Mouse (Mus musculus) embryo, embryonic 11 days (tissue): ENCODE results near the gene Abca13.
A peak's percentile ranks its signal among the peaks of the same experiment; 100 is the strongest.

ENCODE experiments used
- DNase-seq: peaks from one replicate; pipeline ENCODE4 v3.0.0-alpha.2; 2015

Abca13 gene

DNA sequence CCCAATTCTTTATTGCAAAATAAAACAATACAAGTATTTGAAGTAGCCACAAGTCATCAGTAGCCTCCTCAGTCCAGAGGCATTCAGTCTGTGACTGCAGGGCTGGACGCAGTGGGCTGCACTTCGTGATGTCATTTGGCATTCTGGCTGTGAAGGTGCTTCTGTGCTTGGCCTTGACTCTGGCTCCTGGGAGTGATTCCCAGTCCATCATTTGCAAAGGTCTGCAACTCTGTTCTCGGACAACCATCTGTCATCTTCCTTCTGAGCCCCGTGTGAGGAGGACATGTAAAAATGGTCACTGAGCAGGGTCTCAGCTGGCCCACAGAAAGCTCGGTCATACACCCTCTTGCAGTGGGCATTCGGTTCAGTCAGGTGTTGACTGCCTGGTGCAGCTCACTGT lies 345.1 kb downstream of the Abca13 start:
- DNase-seq: no peak

DNA sequence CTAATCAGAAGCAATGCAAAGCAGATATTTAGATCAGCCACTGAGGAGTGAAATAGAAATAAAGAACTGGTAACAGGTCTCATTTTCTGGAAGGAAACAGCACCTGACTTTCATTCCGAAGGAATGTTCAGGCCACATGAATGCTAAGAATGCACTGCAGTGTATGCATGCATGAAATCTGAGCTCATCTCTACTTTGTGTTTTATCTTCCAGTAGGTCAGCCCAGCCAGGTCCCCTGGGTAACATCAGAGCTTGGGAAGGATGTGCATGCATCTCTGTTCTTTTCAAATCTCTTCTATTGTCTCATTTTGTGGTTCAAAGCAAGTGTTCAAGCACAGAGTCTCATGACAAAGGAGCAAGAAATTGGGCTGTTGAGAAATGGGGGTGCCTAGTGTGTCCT lies 346.6 kb downstream of the Abca13 start:
- peak; percentile 14 for DNase-seq

DNA sequence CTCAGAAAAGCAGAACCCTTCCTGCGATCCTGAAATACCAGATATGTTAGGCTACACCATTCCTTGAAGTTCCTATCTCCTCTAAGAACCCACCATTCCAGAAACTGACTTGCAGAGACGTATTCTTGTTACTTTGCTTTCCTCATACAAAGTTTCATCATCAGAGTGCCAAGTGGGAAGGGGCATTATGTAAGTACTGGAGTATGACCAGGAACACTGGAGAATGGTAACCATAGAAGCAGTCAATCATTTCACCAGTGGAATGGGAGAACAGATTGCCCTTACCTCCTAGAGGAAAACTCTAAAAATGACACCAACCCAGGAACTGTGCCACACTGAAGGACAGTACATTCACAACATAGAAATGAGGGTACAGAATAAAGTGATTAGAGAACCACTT lies 368.3 kb downstream of the Abca13 start:
- no peak for DNase-seq

DNA sequence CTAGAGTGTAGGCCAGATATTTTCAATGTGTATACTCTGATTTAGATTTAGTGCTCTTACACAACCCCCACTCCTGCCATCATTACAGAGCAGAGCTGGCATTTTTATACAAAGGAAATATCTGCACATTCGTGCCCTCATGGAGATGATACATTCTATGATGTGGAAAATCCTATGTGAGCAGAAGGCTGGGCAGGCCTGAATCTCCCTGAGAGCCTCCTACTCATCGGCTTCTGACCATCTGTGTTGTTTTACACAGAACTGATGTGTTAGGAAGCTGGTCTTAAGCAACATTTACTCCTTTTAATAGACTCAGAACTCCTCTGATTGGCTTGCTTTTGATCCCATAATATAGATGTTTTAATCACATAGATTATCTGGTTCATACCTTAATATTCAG lies 376.6 kb downstream of the Abca13 start:
- DNase-seq: no peak

DNA sequence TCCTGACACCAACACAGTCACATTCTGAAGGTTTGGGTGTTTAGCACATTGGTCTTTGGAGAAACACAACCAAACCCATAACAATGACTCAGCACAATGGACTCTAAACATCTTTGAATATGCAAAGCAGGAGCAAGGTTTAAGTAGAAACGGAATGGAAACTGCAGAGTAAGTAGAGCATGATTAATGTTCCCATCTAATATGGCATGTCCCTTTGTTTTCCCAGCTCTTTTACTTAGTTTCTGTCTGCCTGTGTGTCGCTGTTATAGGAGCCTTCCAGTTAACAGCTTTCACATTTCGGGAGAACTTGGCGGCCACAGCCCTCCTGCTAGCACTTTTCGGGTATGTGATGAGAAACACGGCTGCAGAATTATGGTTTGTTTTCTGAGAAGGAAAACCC lies 378.6 kb downstream of the Abca13 start:
- DNase-seq: peak; percentile 1

DNA sequence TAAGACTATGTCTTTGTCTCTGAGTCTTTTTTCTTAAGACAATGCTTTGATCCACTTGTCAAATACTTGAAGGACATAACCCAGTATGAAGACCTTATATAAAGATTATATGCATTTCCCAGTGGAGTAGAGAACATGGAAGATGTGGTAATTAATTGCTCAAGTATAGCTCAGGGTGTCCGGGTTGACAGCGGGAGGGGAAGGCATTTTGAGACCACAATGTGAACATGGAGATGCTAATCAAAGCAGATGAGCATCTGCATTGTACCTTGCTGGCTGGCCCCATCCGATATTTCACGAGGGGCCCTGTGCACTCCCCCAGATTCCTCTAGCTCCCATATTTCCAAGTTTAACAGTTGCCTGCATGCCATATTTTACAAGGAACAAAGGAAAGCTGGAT lies 383.2 kb downstream of the Abca13 start:
- no peak for DNase-seq

DNA sequence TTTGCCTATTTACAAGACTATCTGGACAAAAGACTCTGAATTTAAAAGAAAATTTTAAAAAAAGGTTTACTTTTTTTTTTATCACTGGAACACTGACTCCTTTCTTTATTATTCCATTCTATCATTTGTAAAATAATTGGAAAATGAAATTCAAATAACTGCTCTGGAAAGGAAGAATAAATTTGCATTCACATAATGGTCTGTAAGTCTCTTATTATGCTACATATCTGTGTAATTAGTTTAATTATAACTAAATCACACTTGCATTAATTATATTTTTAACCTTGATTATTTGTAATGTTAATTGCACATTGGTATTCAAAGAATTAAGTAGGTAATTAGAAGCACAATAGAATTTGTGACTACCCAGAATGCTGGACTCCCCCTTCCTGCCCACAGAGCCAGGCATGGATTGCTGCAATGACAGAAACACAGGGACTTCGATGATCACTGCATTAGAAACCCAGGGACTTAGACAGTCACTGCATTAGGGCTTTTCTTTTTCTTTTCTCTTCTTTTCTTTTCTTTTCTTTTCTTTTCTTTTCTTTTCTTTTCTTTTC lies 400.1 kb downstream of the Abca13 start:
- DNase-seq: no peak

DNA sequence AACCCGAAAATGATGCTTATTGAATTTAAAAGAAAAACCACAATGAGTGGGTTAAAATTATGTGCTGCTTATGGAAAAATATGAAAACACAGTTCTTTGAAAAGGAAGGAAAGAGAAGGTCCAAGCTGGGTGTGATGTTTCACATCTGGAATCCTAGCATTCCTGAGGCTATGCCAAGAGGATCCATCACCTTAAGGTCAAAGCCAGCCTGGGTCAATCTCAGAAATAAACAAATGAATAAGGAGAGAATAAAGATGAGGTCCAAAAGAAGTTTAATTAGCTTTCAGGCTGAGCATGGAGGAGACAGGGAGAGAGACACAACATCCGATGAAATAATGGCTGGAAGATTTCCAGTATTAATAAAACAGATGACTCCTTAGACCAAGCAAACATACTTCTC lies 405.6 kb downstream of the Abca13 start:
- DNase-seq: no peak

DNA sequence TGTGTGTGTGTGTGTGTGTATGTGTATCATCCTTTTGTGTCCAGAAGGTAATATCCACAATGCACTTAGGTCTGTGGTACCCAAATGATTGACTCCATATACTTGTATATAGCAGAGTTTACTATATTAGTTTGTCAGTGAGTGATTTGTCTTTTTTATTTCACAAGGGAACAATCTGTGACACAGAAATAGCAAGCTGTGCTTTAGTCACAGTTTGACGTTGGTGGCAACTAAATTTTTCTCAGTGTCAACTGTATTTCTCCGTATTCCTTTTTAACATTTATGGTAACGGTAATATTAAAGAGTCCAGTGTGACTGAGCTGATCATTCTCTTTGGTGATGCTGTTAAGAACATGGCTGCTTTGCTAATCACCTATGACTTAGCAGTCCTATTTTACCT lies 409.4 kb downstream of the Abca13 start:
- no peak for DNase-seq

DNA sequence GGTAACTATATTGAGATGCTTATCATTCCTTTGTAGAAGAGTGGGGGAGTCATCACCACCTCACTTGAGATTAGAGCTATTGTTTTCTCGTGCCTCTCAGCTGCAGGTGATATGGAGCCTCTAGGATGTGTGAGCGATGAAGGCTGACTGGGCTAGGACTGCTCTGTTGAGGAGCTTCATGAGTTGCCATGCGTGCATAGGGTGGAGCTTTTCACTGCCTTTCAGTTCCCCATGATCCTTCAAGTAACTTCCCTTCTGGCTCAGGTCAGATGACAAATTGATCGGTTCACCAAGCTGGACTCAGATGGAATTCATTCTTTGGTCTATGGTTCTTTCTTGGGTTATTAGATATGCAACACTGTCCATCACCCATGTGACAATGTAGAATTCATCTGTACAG lies 410.4 kb downstream of the Abca13 start:
- no peak for DNase-seq

DNA sequence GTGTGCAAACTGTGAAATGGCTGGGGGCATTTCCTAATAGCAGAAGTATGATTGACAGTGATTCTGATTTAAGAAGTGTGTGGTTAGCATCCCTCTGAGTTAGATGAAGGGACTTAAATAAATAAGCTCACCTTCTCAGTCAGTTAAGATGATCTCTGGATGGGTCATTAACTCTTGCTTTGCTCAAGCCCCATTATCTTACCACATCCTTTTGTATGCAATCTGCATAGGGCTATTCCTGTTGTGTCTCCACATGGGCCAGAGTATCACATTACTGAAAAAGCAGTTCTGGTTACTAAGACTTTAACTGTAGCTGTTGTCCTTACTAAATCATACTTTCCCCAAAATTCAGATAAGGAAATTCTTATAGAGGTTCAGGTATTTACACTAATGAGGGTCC lies 416.5 kb downstream of the Abca13 start:
- DNase-seq: no peak

DNA sequence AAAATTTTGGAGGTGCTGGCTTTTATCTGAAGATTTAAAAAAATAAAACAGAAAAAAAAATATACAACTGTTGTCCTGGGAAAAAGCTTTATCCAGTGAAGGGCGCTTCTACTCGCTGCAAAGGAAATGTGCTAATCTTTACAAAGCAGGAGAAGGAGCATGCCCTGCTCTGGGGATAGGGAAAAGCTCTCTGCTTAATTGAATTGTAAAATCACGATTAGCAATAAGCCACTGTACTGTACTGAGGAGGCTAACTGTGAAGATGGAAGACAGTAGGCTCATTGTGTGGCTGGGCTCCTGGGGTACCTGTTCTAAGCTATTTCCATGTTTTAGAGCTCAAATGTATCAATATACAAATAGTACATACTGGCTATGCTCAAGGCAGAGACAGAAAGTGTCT lies 417.3 kb downstream of the Abca13 start:
- no peak for DNase-seq

DNA sequence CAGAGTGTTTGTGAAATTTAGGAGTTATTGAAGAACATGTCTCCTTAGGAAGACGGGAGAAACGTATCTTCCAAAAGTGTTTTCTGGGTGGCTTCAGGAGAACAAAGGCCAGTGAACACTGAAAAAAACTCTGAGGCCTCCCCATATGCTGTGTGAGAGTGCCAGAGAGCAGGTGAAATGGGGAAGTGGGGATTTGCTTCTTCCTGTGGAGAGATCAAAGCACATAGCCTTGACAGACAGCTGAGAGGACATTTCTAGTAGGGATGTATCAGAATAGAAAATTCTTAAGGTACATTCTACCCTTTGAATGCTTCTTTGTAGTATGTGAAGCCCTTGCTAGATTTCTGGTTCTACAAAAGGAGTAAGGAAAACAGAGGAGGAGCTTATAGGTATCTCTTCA lies 424.4 kb downstream of the Abca13 start:
- DNase-seq: no peak

DNA sequence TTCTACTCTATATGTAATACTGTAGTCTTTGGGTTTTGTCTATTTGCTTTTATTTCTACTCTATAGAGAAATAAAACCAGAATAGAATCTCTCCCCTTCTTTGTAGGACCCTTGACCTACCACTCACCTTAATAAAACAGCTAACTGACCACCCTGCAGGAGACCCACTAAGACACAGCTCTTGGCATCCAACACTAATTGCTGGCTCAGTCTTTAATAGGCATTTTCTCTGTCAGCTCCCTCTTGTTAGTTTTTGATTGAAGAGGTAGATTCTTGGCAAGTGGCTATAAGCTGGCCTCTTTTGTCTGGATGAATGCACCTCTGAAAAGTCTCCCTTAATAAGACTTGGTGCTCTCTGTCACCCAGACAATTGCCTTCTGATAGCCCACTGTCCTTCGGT lies 424.9 kb downstream of the Abca13 start:
- no peak for DNase-seq

DNA sequence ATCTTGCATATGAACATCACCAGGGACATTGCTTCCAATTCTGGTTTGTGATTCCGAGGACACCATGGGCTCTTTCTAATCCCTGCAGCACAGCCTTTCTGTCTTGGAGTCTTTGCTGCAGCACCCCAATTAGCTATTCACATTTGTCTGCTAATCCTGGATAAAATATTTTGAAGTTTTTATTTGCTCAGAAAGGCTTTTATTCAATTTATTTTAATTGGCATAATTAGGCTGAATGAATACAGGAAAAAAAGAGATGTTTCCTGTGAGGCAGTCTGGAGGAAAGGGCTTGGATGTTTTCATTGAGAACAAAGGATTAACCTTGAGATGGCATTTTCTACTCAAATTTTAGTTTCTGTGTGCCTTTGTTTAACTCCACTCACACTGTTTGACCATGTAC lies 428.2 kb downstream of the Abca13 start:
- no peak for DNase-seq

DNA sequence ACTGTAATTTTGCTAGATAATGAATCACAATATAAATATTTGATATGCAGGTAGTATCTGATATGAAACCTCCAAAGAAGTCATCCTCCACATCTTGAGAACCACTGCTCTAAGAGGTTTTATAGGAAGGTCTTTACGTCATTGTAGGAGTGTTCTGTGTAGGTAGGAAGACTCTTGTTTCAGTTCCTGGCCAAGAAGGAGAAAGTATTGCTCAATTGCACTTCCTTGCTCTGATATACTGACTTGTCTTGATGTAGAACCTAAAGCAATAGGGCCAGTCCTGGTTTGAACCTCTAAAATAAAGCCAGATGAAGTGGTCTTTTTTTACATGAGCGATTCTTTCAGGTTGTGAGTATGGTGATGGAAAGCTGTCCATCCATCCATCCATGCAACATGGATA lies 431.1 kb downstream of the Abca13 start:
- DNase-seq: no peak

DNA sequence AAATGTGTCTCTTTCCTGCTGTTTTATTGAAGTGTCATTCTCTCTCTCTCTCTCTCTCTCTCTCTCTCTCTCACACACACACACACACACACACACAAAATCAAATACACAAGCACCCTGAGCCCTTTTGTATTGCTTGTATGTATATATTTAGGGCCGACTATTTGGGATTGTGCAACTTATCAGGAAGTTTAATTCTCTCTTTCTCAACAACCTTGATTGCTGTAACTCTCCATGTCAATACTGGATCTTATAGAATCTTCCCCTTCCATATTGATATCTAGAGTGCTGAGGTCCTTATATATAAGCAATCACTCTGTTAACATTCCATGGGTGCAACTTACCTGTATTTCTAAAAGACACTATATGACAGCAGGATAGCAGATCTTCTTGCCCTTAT lies 433.0 kb downstream of the Abca13 start:
- DNase-seq: no peak

DNA sequence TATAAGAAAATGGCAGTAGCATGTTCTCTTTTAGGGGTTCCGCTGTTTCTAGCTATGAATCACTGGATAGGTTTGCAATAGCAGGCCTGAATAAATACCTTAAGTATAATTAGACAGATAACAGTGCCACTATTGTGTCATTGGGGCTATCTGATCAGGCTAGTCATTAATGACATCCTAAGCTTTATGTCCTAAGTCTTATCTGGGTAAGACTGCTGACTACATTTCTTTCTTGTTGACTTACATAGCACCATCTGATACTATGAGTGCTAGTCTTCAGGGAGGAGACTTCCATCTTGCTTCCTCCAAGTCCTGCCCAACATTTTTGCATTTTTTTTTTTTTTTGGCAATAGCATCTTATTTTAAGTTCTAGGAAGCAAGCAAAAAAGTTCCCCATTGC lies 434.1 kb downstream of the Abca13 start:
- DNase-seq: no peak

DNA sequence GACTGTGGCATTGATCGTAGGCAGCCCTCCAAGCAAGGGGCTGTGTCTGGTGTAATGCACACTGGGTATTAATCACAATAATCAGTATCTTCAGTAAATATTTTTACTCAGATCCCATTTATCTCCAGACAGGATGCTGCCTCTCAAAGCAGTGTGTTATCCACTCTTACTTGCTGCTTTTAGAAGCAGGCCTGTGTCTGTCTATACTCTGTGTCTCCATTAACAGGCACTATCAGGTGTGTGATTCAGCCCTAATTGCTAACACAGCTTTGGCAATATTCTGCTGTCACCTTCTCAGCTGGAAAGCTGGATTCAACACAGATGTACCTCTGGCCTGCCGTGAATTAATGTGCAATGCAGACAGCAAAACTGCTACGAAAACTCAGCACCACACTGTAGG lies 455.5 kb downstream of the Abca13 start:
- DNase-seq: no peak

DNA sequence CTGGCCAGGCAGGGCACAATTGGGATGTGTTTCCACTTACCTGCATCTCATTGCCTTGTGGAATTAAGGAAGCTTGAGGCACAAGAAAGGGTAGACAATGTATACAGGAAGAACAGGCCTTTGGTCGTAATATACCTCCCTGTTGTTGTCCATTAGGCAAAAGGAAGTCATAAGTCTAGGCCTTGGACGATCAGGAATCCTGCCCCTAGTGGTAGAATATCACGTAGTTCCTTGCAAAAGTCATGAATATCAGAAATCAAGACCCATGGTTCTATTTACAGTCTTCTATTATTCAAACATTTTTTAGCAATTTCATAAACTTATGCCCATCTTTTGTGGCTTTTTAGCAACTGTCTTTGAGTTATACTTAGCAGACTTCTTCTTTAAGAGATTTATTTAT lies 456.2 kb downstream of the Abca13 start:
- DNase-seq: peak; percentile 39

DNA sequence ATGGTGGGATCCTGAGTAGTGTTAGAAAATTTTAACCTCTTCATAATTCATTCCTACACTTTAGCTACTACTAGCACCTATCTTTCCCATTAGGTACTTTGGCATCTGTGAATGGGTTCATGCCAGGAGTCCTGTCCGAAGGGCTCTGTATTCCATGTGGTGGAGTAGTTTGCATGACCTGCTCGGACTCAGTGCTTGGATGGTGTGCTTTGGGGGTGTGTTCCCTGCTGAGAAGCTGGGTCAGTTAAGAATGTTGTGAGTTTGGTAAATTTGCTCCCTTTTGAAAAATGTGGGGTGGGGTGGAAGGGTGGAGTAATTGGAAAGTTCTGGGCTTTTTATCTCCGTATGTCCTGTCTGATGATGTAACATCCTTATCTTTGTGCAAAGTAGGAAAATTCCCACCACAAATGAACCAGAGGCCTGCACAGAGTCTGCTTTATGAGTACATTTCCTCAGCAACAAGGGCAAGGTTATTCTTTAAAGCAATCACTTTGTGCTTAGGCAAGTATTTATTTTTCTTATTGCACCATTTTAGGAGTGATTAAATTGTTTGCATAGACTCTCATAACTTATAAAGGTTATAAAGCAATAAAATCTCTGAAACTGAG lies 475.0 kb downstream of the Abca13 start:
- no peak for DNase-seq

DNA sequence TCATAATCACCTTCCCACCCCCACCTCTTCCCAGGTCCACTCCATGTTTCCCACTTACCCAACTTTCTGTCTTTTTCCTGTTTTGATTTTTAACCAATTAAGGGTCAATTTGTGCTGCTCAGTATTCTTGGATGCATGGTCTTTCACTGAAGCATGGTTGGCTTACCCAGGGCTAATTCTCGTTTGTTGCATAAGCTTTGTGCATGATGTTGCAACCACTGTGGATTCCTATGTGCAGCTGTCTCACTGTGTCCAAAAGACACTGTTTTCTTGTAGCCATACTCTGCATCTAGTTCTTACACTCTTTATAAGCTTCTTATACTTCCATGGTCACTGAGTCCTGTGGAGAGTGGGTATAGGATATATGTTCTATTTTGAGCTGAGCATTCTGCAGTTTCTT lies 477.7 kb downstream of the Abca13 start:
- DNase-seq: no peak

DNA sequence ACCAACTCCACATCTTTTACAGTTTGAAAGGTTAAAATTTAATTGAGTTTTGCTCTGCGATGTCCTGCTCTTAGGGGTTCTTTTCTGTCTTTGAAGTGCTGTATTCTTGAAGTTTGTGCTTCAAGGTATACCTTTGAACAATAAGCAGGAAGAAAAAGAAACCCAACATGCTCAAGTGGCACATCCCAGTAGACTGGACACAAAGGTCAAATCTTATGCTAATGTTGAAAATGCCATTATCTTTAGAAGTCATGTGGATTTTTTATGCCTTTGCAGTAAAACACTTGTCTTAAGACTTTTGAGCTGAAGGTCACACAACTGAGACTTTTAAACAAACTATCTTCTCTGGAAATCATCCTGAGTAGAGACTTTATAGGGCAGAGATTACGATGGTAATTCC lies 493.2 kb downstream of the Abca13 start:
- no peak for DNase-seq

DNA sequence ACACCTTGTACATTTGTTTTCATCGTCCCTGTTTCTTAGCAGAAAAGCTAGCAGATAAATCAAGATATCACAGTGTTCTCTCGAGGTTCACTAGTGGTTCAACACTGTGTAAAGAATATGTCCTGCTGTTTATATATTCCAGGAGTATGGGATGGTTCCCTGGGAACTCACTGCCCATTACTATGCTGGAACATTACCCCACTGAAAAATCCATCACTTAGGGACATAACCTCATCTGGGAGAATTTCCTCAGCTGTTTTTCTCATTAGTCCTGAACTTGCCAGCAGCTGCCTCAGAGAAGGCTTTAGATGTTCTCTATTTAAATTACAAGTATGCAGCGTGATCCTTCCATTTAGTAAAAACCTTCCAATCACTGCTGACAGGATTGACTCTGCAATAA lies 513.4 kb downstream of the Abca13 start:
- DNase-seq: peak; percentile 8

DNA sequence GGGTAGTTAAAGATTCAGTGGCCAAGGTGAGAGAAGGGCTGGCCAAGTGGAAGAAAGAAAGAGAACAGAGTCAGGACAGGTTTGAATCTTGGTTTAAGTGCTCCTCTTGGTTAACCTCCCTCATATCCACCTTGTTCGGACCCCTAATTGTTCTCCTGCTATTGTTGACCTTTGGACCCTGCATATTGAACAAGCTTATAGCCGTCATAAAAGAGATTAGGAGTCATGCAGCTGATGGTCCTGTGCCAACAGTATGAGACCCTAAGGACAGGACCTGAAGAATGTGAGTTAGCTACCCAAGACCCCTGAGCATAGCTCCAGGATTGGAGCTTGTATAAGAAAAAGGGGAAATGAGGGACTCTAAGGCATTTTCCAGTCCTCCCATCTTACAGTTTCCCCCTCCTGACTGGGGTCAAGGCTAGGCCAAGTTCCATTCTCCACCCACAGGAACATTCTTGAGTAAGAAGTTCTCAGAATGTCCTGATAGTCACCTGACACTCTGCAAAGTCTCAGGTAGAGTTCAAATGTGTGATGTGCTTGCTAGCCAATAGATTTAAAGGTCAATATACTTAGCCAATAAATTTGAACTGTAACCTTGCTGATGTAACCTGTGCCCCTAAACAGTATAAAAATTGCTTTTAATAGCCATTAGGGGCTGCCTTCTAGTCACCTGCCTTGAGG lies 536.2 kb downstream of the Abca13 start:
- DNase-seq: no peak
